Mouse (Mus musculus): ENCODE measurements around the gene Soat2.

- TF ChIP-seq CTCF (conservative IDR thresholded peaks at IDR 0.05; ENCODE audit: low read length) (no peak), POU5F1 (IDR thresholded peaks at IDR 0.05; ENCODE audit: borderline replicate concordance, low read length) (no peak)
Measured at GRCm38 (mm10) chr15:102101672-102102541, 48.4 kb upstream of the Soat2 start.
